Mouse (Mus musculus) Patski (cell line): ENCODE measurements around the gene Elmo3. TPM values are rescaled to one million over a fixed set of nuclear protein-coding genes. Genes with fewer than 3 reads are reported as not detected.
A peak's percentile ranks its signal among the peaks of the same experiment; 100 is the strongest.

Experiments
- ATAC-seq: fragments of 100-300 bp; one replicate; pipeline ENCODE4 v1.8.0; 2021
- CTCF ChIA-PET: fragments of 350-600 bp; sonication (Branson Sonifier 250); formaldehyde crosslinking; loops from one replicate; lab custom pipeline; 2022; ENCODE audit warnings: inconsistent platforms; lab: Charles Lee
- POLR2A ChIA-PET: fragments of 350-600 bp; sonication (Branson Sonifier 250); formaldehyde crosslinking; loops from one replicate; lab custom pipeline; 2022; ENCODE audit warnings: antibody characterized with exemption, inconsistent platforms; lab: Charles Lee
- DNase-seq: peaks from one replicate; pipeline ENCODE4 v3.0.0-alpha.2; 2011; ENCODE audit warnings: low read depth, low spot score
- H3K27me3 ChIP-seq: fragments of 371-371 bp; one replicate; pipeline ENCODE4 v1.5.1; 2021
- CTCF ChIP-seq: fragments of 100-300 bp; IDR thresholded peaks from one replicate; pipeline ENCODE4 v1.5.1; 2021
- in situ Hi-C: fragments of 300-500 bp; cut with MboI; formaldehyde crosslinking; loops from 3 replicates; pipeline ENCODE4 v1.11.1; 2018; ENCODE audit warnings: low pct_unique_long_range_greater_than_20kb, mixed read lengths
- polyA plus RNA-seq: library from polyadenylated mRNA; unstranded; gene quantifications from one replicate; pipeline ENCODE4 v1.2.3, GENCODE M21; 2021

The Elmo3 gene
- polyA plus RNA-seq, 1 experiment from 2014 or later: 7.2 TPM

- DNase-seq (no peak), ATAC-seq (no peak)
- in situ Hi-C loops: no loop called here
- no peak for TF ChIP-seq CTCF
- ChIA-PET POLR2A (interaction anchor here (9.0 kb wide), 1 partner anchor 10 kb away, joined by 52 read pairs; the partner anchor contains the start of genes Lrrc29 and Tmem208), CTCF (interaction anchor here (0.8 to 1.1 kb wide), 2 partner anchors 9 to 12 kb away, joined by 3 read pairs; partner anchors contain the start of gene Fhod1)
- H3K27me3 ChIP-seq: no peaks in the 10 kb centered on the region
Measured at GRCm38 (mm10) chr8:105338992-105339391, 33.6 kb downstream of the Elmo3 start.

GRCm38 (mm10) chr8:105339886-105340635 lies 34.7 kb downstream of the Elmo3 start:
- CTCF ChIA-PET: interaction anchor here (1.0 kb wide), 1 partner anchor 12 kb away, joined by 4 read pairs; no protein-coding TSS in a partner anchor
- H3K27me3 ChIP-seq: no peaks in the 10 kb centered on the region
- ATAC-seq (no peak), DNase-seq (no peak)
- TF ChIP-seq CTCF: no peak
- in situ Hi-C loops: no loop called here
- POLR2A ChIA-PET: interaction anchor here (9.0 kb wide), 1 partner anchor 11 kb away, joined by 52 read pairs; the partner anchor contains the start of genes Lrrc29 and Tmem208

GRCm38 (mm10) chr8:105341399-105341798 lies 36.0 kb downstream of the Elmo3 start:
- ChIA-PET CTCF (no interaction called here), POLR2A (interaction anchor here (9.0 kb wide), 1 partner anchor 13 kb away, joined by 52 read pairs; the partner anchor contains the start of genes Lrrc29 and Tmem208)
- DNase-seq (no peak), ATAC-seq (no peak)
- in situ Hi-C loops: no loop called here
- no peaks in the 10 kb centered on the region for H3K27me3 ChIP-seq
- TF ChIP-seq CTCF: no peak

DNA sequence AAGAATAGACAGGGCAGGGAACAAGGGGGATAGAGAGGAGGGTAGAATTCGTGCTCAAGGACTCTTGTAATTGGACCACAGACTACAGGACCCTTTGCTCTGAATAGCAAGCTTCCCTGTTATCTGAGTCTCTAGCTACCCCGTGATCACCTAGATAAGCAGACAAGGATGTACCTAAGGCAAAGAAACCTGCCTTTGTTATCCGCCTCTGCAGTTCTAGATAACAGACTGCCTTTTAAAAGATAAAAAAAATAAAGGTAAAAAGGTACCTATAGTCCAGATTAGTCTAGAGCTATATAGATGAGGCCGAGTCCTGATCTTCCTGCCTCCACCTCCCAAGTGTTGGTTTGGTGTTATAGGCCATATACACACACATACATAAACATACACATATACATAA lies 37.4 kb downstream of the Elmo3 start:
- H3K27me3 ChIP-seq: no peaks in the 10 kb centered on the region
- TF ChIP-seq CTCF: no peak
- POLR2A ChIA-PET: interaction anchor here (9.0 kb wide), 1 partner anchor 14 kb away, joined by 52 read pairs; the partner anchor contains the start of genes Lrrc29 and Tmem208
- CTCF ChIA-PET: no interaction called here
- DNase-seq (no peak), ATAC-seq (no peak)
- in situ Hi-C loops: no loop called here

- ChIA-PET CTCF (interaction anchor here (1.5 kb wide), 1 partner anchor 16 kb away, joined by 4 read pairs; no protein-coding TSS in a partner anchor), POLR2A (interaction anchor here (9.0 kb wide), 1 partner anchor 15 kb away, joined by 52 read pairs; the partner anchor contains the start of genes Lrrc29 and Tmem208)
- ATAC-seq: no peak
- DNase-seq: no peak
- no peak for TF ChIP-seq CTCF
- H3K27me3 ChIP-seq: no peaks in the 10 kb centered on the region
- in situ Hi-C loops: no loop called here
Measured at GRCm38 (mm10) chr8:105343791-105344574, 38.6 kb downstream of the Elmo3 start.

DNA sequence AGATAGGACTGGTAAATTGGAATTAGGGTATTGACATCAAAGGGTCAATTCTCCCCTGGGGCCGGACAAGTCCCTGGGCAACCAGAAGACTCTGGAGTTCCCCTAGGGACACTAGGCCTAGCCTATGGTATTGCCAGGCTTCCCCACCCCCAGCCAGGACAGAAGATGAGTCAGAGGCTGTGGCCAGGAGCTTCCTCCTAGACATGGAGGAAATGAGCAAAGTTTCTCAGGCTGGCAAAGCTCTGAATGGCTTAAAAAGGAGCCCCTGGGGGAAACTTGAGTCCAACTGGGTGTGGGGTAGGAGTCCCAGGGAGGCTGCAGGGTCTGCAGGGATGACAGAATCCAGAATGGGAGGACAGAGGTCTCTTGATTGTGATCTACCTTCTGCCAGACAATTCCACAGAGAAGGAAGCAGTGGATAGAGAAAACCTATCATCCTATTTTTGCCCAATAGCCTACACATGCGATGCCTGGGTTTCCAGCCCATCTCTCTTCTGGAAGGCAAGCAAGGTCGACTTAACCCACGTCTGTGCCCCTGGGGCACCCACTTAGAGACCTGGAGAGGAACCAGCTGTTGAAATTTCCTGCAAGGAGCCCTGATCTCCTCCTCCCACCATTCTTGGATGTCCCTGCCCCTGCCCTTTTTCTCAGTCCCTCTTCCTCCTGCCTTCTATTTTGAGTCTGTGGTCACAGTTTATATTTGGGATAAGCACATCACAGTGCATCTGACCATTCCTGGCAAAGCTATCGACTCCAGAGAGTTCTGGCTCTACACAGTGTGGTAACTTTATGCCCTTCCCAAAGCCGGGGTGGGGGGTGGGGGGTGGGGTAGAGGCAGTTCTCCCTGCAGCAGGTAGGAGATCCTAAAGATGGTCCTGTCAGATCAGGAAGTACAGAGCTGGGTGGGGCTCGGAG lies 39.9 kb downstream of the Elmo3 start:
- no peak for TF ChIP-seq CTCF
- H3K27me3 ChIP-seq: no peaks in the 10 kb centered on the region
- ATAC-seq (peak; percentile 23), DNase-seq (no peak)
- POLR2A ChIA-PET: interaction anchor here (1.3 to 9.0 kb wide), 2 partner anchors 17 to 32 kb away, joined by 4 to 52 read pairs; partner anchors contain the start of genes Lrrc29 and Tmem208
- in situ Hi-C loops: no loop called here
- CTCF ChIA-PET: interaction anchor here (1.0 to 1.5 kb wide), 2 partner anchors 16 to 17 kb away, joined by 3 to 4 read pairs; no protein-coding TSS in a partner anchor

GRCm38 (mm10) chr8:105346611-105347427 lies 41.4 kb downstream of the Elmo3 start:
- in situ Hi-C loops: no loop called here
- ChIA-PET CTCF (no interaction called here), POLR2A (interaction anchor here (0.6 to 9.0 kb wide), 3 partner anchors 18 to 98 kb away, joined by 3 to 52 read pairs (median 3); partner anchors contain the start of genes E2f4, Lrrc29 and Tmem208)

GRCm38 (mm10) chr8:105347428-105348221 lies 42.2 kb downstream of the Elmo3 start, which contains the start of gene Fhod1:
Gene Fhod1 (minus strand): TSS chr8:105347953.
- in situ Hi-C loops: no loop called here
- ChIA-PET CTCF (interaction anchor here (1.0 to 1.3 kb wide), 4 partner anchors 9 to 50 kb away, joined by 3 to 4 read pairs (median 4); partner anchors contain the start of genes Lrrc29 and Tmem208), POLR2A (interaction anchor here (0.6 to 1.9 kb wide), 2 partner anchors 19 to 20 kb away, joined by 5 to 7 read pairs; no protein-coding TSS in a partner anchor)
- no peak for TF ChIP-seq CTCF
- ATAC-seq (peak; percentile 71), DNase-seq (peak; percentile 79)
- H3K27me3 ChIP-seq: no peaks in the 10 kb centered on the region

More at GRCm38 (mm10) chr8:105346611-105347427, 41.4 kb downstream of the Elmo3 start:
- DNase-seq (no peak), ATAC-seq (peak; percentile 24)
- no peak for TF ChIP-seq CTCF
- H3K27me3 ChIP-seq: no peaks in the 10 kb centered on the region
